Mouse (Mus musculus) natural killer cell, adult 2 months (primary cell): ENCODE measurements around the gene Zfp189.

Experiments
- DNase-seq, 2 experiments: peaks; one replicate each; pipeline ENCODE4 v3.0.0; 2022; ENCODE audit warnings: low spot score in 2 of 2

Zfp189 gene

DNA sequence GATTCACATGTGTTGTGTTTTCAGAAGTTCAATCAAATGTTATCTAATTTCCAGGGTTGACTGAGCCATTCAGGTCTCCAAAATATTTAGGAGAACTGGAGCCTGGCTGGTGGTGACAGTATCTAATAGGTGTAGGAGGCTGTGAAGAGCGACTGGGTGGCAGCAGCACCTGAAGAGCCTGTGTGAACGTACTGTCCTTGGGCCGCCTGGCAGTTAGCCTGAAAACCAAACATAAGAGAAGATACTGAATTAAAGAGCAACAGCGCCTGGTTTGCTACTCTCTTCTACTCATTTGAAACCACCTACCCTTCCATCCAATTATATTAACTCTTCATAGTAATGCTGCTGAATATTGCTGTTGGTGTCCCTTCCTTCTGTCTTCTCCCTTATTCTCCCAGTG lies 15.7 kb downstream of the Zfp189 start:
- no peak for DNase-seq

DNA sequence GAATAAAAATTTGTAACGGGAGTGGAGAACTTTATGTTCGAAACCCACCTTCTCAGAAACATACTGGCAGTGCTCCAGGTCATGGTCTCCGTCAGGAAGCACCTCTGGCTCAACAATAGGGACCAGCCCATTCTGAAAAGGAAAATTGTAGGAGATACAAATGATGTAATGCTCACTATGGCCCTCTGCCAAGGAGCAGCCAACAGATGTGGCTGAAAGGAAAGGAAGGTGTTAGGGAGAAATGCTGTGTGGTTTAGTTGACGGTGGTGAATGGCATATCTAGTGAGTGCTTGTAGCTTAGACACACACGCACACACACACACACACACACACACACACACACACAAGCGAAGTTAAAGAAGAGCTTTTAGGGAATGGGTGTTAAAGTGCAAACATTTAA lies 18.7 kb downstream of the Zfp189 start:
- no peak for DNase-seq

DNA sequence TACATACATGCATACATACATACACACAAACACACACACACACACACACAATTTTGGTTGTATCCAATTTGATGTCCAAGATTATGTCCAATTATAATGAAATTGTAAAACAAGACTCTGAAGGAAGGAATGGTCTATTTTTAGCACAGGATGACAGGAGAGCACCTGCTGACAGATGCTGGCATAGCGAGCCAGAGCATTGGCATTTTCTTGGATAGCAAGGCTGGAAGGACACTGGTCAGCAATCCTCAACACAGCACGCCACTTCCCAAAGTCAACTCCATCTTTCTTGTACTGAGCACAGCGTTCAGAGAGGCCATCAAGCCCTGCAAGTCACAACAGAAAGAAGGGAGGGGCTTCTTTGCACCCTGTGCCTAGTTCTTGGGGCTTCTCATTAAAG lies 20.0 kb downstream of the Zfp189 start:
- no peak for DNase-seq

DNA sequence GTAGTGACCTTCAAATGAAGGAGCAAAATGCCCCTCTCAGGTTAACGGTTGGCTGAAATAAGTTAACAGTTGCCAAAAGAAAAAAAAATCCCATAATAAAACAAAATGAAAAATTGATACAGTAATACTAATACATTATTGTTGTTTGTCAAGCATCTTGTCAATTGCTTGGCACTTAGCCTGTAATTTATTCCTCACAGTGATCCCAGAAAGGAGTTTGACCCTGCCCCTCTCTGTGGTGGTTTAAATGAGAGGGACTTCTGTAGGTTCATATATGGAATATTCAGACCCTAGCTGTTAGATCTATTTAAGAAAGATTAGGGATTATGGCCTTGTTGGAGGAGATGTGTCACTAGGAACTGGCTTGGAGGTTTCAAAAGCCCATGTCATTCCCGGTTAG lies 25.1 kb downstream of the Zfp189 start:
- DNase-seq = no peak

DNA sequence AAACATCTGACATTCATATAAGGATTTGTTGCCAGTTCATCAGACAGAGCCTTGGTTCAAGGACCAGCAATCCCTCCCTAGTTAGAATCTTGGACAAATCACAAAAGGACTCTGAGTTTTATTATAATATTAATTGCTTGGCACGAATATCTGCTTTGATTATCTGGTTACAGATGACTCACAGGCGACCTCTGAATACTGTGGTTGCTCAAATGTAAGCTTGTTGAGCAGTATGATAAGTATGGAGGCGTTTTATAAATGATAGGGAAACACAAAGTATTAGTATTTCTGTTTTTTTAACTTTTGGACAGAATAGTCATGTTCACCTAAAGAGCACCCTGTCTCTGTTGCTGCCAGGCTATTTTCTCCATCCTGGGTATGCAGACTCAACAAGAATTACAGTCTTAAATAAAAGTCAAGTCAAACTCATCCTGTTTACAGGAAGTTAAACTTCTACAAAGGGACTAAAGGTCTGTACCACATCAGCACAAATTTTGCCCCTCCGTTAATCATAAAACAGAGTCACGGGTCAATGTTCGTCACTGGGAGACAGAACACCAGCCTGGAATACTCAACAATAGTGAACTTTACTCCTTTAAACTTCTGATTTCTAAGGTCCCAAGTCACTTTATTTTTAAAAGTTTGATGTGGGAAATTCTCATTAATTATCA lies 26.0 kb downstream of the Zfp189 start:
- DNase-seq = no peak

DNA sequence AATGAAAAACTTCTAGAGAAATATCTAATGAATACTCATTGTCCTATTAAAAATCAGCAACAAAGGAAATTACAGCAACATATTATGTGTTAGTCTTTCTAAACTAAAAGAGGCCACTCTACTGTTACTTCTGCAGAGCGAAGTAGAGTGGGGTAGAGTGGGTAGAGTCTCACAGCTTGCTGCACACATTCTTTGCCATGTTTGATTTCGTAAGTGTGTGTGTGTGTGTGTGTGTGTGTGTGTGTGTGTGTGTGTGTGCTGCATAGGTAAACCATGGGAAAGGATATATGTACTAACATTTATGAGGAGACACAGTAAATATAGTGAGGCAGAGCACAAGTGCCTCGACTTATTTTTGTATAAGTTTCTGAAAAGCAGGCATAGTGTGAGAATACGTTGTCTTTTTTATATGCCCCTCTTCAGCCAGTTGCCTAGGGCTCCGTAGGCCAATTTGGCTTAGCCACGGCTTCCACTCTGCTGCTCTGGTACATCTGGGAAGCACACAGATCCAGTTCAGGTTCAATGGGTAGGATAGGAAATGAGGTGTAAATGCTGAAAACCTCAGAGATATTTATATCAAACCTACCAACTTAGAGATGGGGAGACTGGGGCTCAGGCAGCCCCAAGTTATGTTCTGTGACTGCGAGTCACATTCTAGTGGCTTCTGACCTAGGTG lies 26.7 kb downstream of the Zfp189 start:
- DNase-seq = no peak

DNA sequence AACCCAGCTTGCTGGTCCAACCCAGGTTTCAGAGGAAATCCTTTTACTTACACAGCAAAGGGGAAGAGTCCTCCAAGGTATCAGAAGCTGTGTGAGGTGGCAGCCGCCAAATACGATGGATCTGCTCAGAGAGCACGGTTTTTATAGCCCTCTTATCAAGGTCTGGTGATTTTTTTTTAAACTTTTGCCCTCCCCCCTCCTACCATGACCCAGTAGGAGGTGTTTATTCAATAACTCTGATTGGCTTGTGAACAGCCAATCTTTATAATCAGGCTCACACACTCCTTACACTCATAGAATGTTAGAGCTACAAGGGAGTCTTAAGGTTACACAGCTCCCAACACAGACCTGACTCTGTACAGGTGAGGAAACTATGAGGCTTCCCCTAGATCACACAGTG lies 28.4 kb downstream of the Zfp189 start, which contains the start of gene Aldob:
TSS of gene Aldob (minus strand) at position 164 of the 400 bp plus-strand sequence.
- DNase-seq = no peak

DNA sequence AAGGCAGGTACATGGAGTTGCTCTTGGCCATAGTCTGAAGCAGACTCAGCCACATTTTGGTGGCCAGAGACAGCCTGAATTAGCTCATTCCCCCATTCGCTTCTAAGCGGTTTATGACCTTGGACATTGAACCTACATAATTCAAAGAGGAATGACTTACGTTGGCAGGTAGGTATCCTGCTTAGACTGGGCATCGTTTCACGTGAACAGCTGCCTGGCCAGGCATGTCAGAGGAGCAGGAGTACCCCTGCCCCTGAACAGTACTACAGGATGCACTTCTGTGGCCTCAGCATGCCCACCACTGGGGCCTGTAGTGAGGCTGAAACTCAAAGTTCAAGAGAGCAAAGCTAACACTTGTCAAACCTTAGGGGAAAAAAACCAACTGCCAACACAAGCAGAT lies 32.4 kb downstream of the Zfp189 start:
- no peak for DNase-seq

DNA sequence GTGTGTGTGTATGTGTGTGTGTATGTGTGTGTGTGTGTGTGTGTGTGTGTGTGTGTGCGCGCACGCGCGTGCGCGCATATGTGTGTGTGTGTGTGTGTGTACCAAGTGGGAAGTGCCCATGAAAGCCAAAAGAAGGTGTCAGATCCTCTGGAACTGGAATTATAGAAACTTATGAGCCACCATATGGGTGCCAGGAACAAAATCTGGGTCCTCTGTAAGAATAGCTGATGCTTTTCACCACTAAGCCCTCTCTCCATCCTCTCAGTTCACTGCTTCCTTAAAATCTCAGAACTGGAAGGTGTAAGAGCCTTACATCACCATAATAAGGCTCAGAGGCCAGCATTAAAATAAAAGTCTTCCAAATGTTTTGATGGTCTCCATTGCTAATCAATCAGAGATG lies 36.4 kb downstream of the Zfp189 start:
- DNase-seq = no peak

DNA sequence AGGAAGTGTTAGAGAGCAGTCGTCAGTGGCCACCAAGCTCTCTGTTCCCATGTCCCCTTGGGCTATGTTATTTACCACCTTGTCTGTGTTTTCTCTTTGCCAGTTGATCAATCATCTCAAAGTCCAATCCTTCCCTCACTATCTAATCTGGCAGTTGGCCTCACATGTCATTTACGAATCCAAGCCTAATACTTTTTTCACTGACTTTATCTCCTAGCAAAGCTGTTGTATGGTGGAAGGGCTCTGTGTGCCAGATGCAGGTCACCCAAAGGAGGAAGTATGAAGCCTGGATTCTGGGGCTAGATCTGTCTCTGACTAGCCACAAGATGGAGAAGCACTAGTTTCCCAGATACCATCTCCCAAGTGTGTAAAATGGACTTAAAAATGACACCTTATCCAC lies 37.2 kb downstream of the Zfp189 start:
- no peak for DNase-seq

DNA sequence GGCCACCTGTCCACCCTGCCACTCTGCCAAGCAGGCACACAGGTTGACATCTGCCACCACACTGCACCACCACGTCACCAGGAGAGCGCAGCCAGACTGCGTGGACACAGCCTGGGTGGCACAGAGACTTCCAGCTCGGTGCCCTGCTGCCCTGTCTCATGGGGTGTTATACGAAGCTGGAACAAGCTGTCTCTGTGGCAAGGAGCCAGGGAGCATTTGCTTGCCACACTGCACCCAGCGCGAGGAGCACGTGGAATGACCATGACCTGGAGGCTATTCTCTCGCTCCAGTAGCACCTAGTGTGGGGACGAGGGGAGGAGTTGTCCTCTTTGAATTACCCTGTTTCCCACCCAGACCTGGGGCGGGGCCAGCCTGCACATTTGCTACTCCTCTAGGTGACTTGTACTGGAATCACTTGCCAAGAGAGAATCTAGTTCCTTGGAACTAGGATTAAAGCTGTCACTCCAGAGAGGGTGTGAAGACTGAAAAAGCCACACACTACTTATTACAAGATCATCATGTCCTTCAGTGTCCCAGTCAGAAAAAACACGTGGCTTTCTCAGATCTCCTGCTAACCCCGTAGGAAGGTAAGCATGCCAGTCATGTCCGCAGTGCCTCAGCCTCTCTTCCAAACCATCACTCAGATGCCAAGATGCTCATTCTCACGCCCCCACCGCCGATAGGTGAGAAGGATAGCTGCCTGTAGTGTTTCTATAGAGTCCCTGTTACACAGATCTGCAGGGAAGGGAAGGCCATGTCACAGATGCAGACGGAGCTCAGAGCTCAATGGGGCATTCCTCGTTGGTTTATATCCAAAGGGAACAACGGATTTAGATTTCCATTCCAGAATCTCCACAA lies 39.2 kb downstream of the Zfp189 start:
- DNase-seq = no peak

DNA sequence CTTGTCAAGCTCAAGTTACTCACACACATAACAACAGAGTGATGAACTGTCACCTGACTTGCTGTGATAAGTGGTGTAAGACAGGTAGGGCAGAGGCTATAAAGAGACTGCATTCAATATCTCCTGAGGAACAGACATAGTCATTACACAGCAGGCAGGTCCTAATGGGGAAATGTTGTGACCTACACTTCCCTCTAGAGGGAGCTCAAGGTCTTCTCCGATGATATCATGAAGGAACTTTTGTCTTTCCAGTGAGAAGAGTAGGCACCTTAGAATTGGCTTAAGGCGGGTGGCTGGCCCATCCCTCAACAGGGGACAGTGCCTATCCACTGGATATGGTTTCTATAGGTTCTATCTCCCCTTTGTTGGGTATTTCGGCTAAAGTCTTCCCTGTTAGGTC lies 46.6 kb downstream of the Zfp189 start:
- peak; percentile 11 to 35 for DNase-seq

DNA sequence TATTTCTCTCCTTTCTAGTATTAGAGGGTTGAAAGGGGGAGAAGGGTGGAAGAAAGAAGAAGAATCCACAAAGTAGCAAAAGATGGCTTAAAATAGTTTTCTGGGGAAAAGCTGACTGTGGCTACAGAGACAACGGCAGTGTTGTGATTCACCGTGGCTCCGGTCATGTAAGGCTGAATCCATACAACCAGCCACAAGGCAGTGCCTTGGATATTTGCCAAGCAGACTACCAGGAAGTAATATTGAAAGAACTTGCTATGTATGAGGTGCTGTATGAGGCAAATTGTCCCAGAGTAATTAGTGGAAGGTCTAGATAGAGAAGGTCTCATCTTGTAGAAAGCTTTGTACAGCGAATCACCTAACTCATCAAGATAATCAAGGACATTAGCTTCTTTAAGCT lies 51.2 kb downstream of the Zfp189 start:
- no peak for DNase-seq
